Mouse (Mus musculus) activated CD4-positive, CD25-positive, alpha-beta regulatory T cell, adult 4 months (primary cell): ENCODE results near the gene Clcn1. TPM values are rescaled to one million over a fixed set of nuclear protein-coding genes. Genes with fewer than 3 reads are reported as not detected.

Source experiments
- polyA plus RNA-seq, 2 experiments: library from polyadenylated mRNA; unstranded; fragments of 100-300 nt; shearing (Covaris generic); gene quantifications; one replicate each; pipeline ENCODE4 v1.2.1; 2017

Gene Clcn1
- polyA plus RNA-seq, 2 experiments from 2014 or later, result not detected

Other genes starting within 250 kb of the Clcn1 start
- not detected for gene Sva, start 248.3 kb upstream of the Clcn1 start, polyA plus RNA-seq
- gene Tas2r139, start 145.7 kb upstream of the Clcn1 start, polyA plus RNA-seq, result under 1 TPM in 1 of 2 experiments, not detected in 1; 0.36 TPM
- gene Tas2r144, start 71.4 kb upstream of the Clcn1 start, polyA plus RNA-seq, result not detected
- 1 to 10 TPM; 8.1 to 9.3 TPM for gene Gstk1, start 40.8 kb upstream of the Clcn1 start, polyA plus RNA-seq
- gene Tmem139, start 24.7 kb upstream of the Clcn1 start, polyA plus RNA-seq, result not detected
- gene Casp2, start 21.7 kb upstream of the Clcn1 start, polyA plus RNA-seq, result 10 to 100 TPM; 45.1 to 50.3 TPM
- gene Fam131b, start 38.0 kb downstream of the Clcn1 start, polyA plus RNA-seq, result not detected
- gene Zyx, start 62.9 kb downstream of the Clcn1 start, polyA plus RNA-seq, result 10 to 100 TPM; 62.8 to 78.6 TPM
- under 1 TPM in 1 of 2 experiments, not detected in 1; 0.63 TPM for gene Epha1, start 86.6 kb downstream of the Clcn1 start, polyA plus RNA-seq
- gene Tas2r143, start 113.6 kb downstream of the Clcn1 start, polyA plus RNA-seq, result not detected
- under 1 TPM in 1 of 2 experiments, not detected in 1; 0.52 TPM for gene Tas2r135, start 118.7 kb downstream of the Clcn1 start, polyA plus RNA-seq
- gene Tas2r126, start 147.8 kb downstream of the Clcn1 start, polyA plus RNA-seq, result not detected
- gene Olfr458, start 178.5 kb downstream of the Clcn1 start, polyA plus RNA-seq, result not detected
- not detected for gene Olfr457, start 189.7 kb downstream of the Clcn1 start, polyA plus RNA-seq
- not detected for gene Olfr456, start 200.5 kb downstream of the Clcn1 start, polyA plus RNA-seq